Mouse (Mus musculus) layer of hippocampus, postnatal 14 days (tissue): Measurements from ENCODE around the gene Cbx4. TPM values are rescaled to one million over a fixed set of nuclear protein-coding genes. Genes with fewer than 3 reads are reported as not detected.

ENCODE experiments used
- DNase-seq, 2 experiments: peaks; one replicate each; pipeline ENCODE4 v3.0.0; 2021 to 2022; ENCODE audit warnings: low spot score in 2 of 2, mixed read lengths in 1 of 2
- total RNA-seq, 2 experiments: library from RNA; stranded (reverse); gene quantifications; 2 replicates each; pipeline ENCODE4 v1.2.3; 2021

The Cbx4 gene
- total RNA-seq, 2 experiments from 2014 or later: 59.1 to 59.4 TPM

DNA sequence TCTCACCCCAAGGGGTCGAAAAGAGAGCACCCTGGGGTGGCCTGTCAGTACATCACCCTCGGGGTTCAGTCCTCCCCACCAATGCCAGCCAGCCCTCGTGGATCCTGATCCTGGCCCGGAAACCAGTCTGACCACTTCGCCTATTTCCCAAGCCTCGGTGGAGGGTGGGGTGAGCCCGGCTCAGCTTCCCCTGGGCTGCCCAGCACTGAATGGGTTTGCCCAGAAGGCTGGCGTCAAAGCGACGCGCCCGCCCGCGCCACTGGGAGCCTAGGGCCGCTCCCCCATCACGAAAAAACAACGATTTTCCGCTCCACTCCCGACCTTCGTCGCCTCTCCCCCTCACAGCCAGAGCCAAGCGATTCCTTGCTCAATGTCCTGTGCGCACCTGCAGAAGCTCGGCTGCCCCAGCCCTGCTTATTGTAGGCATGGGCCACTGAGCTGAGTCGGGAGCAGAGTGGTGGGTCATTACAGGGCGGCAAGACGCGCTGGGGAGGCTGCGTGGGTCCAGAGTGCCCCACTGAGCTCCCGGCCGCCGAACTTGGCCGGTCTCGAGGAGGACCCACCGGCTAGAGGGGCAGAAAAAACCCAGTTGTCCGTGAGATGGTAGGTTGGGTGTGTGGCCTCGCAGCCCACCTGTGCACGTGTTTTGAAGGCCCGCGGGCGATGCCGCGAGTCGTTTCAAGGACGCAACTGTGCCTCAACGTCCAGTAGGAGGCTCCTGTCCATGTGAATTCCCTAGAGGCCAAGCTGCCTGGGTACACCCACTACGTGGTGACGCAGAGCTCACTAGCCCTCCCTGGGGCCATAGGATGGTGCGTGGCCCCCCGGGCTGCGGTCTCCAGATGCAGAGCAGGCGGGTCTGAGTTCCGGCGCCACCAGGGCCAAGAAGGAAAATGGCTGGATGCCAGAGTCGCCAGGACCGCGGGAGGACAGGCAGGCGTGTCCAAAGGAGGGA, 27.7 kb downstream of the Cbx4 start:
- DNase-seq: no peak

DNA sequence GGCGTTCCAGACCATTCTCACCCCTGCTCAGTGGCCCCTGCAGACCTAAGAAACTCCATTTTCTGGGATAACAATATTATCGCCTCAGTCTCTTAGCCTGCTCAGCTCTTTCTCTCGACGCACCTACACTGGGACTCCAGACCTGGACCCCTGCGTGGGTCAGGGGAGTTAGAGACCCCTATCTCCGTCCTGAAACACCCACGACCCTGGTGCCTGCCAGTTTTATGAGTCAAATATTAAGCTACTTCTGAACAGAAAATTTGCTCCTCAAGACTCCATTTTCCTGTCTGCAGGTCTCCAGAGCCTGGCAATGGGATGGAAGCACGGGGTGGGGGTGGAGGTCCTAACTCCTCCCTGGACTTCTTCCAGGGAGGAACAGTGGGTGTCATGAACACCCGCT, 28.7 kb downstream of the Cbx4 start:
- DNase-seq: no peak

DNA sequence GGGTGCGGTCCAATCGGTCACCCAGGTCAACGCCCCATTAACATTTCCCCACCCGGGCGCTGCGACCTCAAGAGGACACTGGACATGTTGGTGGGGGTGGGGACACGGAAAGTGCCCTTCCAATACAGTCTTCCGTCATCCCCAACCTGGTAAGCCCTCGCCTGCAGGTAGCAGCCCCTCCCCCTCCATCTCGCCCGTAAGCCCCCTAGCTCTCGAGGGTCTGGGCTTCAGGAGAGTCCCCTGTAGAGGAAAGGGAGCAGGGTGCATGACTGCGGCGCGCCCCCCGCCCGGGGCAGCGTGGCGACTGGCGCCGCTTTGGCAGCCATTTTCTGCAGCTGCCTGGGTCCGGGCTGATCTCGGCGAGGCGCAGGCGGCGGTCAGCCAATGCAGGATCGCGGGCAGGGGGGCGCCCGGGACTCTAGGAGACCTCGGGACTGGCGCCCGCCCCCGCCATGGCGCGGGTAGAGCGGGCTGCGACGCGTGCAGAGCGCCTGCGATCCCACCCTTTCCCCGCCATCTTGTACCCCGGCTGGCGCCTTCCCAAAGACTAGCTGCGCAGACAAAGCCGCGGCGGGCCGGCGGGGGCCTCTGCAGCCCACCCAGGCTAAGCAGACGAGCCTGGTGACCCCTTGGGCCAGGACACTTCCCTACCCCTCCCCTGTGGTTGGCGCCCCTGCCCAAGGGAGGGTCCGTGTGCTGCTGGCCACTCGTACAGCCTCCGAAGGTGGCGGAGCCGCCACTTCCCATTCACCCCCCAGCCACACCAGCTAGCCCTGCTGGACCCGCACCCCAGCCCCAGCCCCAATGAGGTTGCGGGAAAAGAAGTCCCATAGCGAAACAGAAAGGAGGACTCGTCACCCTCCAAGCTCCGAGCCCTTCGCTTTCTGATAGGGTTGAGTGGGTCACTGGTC, 29.5 kb downstream of the Cbx4 start:
- DNase-seq: peak in 1 of 2 experiments; percentile 74

DNA sequence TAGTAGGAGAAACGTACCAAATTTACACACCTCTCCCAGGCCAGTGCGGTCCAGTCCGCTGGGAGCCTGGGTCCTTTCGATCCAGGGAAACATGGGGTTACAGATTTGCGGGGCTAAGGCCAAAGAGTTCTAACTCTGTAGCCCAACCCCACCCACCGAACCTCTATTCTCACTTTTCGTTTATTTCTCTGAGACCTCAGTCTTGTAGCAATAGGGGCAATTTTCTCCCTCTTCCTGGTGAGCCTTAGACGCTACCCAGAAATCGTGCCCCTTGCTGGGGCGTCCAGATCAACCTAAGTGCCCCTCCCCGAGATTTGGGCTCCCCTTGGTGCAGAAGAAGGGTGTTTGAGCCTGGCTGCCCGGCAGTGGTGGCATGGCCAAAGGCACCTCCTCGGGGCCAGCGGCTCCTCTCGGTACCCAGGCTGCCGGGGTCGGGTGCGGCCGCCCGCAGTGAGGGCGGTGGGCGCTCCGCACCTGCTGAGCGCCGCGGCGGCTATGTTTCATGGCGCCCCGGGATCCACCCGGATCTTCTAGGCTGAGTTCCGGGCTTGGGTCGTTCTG, 30.4 kb downstream of the Cbx4 start:
- DNase-seq: no peak

DNA sequence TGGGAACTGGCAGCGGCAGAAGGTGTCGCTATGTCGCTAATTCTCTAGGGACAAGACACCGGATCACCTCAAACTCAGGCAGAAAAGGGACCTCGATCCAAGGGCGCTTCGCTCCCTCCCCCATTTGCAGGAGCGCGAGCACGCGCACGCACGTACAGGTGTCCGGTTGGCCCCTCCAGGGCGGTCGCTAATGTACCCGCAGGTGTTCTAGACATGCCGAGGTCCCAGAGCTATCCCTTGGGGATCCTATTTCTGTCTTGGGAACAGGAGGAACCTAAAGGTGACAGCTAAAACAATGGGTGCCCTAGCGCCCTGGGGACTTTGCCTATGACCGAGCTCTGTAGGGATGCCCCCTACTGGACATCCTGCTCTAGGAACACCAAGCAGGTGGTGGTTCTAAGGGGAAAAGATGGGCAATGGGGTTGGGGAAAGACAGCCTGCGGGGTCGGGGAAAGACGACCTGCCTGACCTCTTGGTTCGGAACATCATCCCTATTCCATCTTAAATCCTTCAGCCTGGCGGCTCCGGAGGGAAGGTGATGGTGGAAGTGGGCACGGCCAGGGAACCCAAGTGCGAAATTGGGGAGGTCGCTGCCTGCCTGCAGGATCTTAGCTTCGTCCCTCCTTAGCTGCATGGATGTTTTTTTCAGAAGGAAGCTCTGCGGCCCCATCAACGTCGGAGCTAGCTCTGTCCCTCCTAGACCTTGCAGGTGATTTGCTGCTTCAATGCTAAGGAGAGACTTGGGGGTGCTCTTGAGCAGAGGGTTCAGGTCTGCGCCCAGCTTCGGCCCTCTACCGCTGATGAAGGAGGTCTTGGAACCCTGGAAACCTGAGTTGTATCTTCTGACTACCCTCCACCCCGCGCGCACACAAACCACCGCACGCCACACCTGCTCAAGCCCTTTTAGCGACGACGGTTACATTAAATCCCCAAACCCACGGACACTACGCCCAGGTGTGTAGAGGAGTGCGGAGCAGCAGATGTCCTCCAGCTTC, 31.4 kb downstream of the Cbx4 start:
- DNase-seq: no peak

DNA sequence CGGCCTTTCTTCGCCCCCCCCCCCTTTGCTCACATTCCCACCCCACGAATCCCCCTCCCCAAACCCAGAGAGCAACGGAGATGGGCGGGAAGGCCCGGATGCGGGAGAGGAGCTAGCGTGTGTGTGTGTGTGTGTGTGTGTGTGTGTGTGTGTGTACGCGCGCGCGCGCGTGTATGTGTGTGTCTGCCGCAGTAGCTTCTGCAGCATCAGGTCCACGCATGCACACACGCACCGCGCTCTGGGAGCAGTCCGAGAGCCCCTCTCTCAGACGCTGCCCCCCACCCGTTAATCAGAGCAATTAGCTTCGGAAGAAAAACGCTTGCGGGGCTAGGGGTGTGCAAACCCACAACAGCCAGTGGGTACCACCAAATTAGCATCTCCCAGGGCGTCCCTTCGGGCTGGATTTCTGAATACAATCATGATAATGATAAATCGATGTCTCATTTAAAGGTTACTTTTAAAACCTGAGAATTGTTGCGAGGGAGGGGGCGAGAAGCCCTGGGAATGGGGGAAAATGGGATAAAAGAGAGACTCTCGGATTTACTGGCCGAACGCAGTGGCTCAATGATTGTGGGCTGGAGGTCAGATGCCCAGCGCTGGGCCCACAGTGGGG, 32.2 kb downstream of the Cbx4 start:
- peak; percentile 67 to 79 for DNase-seq

DNA sequence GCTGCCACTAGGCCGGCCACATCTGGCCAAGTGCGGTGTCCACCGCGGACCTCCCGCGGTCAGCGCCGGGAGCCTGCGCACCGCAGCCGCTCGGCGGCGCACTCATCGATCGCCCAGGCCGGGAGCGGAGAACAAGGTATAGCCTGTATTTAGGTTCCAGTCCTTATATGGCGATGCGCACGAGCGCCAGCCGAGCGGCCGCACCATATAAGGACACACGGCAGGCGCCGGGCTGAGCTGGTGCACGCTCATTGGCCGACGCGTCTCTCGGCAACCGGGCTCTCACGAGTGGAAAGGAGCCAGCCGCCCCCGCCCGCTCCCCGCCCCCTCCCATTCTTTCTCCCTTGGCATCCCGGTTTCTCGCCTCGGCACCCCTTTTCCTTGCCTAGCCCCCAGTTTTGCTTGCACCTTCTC, 32.8 kb downstream of the Cbx4 start:
- peak; percentile 85 to 90 for DNase-seq

DNA sequence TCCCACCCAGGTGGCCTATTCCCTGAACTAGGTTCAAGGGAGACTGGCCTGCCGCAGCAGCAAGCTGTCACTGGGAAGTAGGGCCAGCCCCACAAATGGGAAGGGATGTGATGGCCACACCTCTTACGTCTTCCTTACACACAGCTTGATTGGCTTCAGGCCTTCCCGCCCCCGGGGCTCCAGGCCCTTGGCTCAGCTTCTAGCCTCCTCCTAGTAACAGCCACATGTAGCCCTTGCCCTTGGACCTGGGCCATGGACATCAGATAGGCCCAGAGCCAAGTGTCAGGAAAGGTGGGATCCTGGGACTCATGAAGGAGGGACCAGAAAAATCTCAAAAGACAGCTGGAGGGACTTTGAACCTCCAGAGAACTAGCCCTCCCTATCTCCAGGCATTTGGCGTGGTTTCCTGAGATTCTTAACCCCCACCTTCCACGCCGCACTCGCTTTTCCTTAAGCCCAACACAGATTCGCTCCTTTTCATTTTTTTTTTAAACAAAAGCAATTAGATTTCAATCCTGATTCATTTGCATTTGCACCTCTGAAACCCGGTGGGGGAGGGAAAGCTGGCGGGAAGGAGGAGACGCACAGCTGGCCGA, 33.3 kb downstream of the Cbx4 start:
- DNase-seq: no peak

DNA sequence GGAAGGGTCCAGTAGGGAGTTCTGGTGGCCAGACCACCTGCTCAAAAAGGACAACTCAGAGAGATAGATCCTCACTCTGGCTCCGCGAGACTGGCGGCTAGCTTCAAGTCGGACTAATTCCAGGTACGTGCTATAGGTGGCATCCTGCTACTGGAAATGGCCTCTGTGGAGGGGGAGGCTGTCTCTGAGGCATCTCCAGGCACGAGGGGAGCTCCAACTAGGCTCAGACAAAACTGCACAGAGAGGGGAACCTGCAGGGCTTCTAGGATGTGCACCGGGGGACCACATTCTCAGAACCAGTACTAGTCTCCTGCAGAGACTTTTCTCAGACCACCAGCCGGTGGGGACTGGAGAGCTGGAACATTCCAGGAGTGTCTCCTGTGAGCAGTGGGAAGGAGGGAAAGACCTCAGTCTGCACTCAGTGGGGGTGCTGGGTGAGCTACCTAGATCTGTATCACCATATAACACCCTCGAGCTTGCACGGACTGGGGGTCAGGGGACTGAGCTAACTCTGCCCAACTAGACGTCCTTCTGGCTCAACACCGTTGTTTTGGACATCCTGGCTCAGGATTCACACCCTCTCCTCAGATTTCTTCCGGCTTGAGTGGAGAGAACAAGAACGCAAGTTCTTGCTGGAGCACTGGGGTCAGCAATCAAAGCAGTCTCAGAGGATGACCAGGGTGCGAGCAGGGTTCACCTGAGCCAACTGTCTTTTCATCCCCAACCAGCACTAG, 33.9 kb downstream of the Cbx4 start:
- no peak for DNase-seq

DNA sequence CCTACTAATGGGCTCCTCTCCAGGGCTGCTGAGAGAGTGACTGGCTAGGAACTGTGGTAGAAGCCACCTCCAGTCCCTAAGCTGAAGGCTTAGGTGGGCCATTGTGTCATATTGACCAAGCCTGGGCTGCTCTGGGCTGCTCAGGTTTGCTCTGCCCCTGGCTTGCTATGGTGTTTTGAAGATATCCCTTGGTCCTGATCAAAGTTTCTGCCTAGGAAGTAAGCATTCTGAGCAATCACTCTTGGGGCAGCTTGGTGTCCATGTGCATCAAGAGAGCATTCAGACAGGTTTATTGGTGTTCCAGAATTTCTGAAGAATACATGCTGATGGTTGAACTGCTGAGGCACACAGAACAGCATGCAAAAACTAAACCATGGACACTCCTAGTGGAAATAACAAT, 34.6 kb downstream of the Cbx4 start:
- no peak for DNase-seq

DNA sequence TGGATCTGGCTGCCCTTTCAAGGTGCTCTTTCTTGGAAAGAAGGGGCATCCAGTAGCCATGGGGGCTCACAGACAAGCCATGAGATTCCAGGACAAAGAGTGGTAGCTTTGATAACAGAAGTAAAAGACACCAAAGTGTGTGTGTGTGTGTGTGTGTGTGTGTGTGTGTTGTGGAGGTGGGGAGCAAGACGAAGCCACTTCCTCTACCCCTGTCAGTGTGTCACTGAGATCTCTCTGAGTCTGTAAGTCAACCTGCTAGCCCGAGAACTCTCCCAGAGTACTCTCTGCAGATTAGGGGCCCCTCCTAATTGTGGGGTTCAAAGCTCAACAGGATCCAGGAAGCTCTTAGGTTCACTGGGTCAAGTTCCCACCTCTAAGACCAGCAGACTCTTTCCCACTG, 35.7 kb downstream of the Cbx4 start:
- no peak for DNase-seq

DNA sequence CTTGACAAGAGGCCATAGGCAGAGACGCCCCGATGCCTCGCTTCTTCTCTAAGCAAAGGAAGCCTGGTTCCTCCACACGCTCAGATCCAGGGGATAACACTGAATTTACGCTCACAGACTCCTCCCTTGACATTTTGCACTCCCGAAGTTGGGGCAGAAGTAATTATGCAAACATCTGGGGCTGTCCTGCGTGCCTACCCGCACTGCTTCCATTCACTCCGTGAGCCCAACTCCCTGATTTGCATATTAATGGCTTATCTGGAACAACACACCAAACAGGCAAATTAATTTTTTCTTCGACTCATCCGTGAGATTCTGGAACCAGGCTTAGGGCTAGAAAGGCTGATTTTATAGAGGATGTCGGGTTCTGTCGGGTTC, 37.9 kb downstream of the Cbx4 start:
- no peak for DNase-seq

DNA sequence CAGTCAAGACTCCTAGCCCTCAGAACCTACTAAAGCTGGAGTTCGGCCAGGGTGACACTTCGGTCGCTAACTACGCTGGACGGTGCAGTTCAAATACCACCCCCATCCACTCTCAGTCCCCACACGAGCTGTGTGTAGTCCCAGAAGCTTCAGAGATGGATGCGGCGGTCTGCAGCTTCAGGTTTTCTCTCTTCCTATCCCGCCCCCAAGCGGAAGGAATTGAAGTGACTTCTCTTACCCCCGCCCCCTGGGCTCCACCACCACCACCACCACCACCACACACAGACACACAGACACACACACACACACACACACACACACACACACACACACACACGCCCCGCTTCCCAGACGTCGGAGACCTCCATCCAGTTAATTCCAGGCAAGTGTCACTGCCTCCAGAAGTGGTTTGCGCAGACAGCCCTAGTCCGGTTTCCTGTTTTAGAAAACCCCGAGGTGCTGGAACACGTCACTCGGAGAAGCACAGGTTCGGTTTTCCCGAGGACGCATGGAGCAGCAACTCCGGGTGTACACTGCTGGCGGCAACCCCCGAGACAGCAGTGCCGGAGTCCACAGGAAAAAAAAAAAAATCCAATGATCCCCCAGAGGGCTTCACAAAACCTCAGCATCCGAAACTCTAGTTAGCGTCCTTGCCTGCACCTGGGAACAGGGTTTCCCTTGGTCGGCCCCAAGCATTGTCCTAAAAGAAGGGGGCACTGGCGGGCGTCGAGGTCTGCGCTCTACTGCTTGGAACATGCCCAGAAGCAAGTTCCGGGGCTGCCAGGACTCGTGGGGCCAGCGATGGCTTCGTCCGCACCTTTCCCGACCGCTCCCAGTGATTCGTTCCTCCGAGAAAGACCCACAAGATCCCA, 38.5 kb downstream of the Cbx4 start:
- no peak for DNase-seq

DNA sequence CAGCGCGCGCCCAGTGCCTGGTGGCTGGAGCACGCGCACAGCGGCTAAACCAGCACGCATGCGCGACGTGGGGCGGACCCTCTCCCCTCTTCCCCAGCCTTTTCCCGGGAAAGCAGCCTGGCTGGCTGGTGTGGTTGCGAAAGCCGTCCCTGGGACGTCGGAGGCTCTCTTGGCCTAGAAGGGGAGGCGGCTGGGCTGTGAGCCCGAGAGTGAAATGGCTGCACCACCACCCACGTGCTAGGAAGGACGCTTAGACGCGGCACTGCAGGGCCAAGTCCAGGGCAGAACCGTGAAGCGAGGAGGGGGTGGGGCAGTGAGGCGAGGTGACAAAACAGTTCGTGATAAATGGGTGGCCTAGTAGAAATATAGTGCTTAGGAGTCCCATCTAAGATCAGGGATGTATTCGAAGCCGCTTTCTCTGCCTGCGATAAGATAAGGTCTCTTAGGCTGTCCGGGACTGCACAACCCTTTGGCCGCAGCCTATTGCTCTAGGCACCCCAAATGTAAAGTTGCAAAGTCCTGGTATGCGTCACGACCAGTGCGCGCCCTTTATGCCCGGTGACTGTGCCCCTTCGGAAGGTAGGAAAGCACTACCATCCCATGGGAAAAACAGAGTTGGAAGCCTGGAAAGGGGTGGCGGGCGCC, 39.3 kb downstream of the Cbx4 start:
- no peak for DNase-seq

DNA sequence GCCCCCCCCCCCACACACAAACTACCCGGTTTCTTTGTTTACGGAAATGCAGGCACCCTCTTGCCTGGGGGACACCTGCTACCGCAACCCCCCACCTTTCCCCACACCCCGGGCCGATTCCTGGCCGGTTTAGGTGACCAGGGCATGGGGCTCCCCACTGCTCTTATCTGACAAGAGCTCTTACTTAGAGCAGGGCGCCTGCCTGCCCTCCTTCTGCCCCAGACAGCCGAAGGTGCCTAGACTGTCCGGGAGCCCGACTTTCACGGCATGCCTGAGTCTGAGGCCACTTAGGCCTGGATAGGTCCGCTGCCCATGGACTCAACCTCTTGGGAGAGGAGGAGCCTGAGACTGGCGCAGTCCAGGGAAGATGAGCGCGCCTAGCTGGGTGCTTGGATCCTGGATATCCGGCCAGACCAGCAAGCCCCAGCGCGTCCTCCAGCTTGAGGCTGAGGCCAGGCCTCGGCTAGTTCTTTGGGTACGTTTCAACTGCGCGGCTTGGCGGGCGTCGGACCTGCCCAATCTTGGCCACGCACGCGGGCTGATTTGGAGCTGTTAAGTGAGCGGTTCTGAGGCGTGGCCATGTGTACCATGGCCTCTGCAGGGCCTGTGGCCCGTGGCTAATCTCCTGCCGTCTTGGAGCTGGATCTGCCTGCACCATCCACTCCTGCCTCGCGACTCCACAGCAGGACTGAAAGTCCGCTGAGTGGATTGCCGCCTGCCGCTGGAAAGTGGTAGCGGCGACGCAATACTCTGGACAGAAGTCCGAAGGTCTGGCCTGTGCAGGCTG, 41.3 kb downstream of the Cbx4 start:
- no peak for DNase-seq

DNA sequence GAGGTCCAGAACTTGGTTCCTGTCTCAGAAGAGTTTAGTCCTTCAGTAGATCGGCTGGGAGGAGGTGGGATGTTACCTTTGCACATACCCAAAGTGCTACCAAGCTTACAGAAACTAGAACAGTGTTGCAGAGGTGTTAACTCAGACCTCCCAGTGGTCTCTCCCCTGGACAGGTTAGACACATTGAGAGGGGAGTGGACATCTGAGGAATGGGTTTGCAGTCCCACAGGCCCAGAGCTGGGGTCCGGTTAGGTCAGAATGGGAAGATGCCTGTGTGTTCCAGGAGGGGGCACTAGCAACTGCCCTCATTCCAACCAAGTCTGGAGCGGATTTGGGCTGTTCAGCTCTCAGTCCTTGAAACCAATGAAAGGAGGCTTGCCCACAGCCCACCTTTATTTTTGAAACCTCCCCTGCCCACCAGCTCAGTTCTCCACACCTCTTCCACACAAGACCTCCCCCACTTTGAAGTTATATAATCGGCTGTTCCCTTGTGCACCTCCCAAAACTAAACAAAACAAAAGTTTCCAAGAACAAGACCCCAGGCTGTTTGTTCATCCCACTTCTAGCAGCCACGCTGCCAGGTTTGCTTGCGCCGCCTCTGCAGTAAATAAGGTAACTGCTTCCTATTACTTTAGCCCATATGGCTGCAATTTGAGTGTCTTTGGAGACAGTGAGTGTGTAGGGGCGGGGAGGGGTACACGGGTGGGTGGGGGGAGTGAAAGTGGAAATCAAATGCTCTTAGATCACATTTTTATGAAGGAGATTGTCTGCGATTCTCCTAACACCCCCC, 42.1 kb downstream of the Cbx4 start:
- no peak for DNase-seq
